Mouse (Mus musculus): ENCODE data around the gene Pycr1. TPM values are rescaled to one million over a fixed set of nuclear protein-coding genes. Genes with fewer than 3 reads are reported as not detected.
A peak's percentile ranks its signal among the peaks of the same experiment; 100 is the strongest.

Gene Pycr1
- total RNA-seq, 2 experiments from 2014 or later = 3.2 to 5.8 TPM

DNA sequence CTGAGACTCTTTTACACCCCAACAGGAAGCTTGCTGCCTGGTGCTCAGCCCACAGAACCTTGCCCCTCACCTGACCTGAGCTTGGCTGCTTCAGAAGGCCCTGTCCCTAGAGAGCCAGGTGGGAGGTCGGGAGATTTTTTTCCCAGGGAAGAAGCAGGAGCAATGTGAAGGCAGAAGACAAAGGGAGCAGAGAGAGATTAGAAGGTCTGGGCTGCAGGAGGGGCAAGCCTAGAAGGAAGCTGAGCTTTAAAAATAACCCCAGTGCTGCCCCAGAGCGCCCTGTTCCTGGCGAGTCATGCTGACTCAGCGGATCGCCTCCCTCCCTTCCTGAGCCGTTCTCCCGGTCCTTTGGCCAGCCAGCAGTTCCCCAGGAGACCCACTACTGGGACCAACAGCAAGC lies 13.7 kb downstream of the Pycr1 start:
- DNase-seq = peak; percentile 53 to 61
- intact Hi-C loops (cut with DNase I) = no loop called here

DNA sequence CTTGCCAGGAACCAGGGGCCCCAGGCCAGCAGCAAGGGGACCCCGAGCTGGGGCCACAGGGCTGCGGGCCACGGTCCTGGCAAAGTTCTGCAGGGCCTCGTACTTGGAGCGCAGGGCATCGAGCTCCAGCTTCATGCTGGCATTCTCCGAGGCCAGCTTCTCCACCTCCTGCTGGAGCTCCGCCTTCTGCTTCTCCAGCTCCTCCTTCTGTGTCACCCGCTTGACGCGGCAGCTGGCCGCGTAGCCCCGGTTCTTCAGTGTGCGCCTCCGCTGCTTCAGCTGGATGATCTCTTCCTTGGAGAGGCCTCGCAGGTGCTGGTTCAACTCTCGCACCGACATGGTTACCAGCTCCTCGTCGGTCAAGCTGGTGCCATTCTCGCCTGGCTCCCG lies 14.2 kb downstream of the Pycr1 start:
- DNase-seq = peak in 1 of 2 experiments; percentile 41
- intact Hi-C loops (cut with DNase I) = no loop called here

DNA sequence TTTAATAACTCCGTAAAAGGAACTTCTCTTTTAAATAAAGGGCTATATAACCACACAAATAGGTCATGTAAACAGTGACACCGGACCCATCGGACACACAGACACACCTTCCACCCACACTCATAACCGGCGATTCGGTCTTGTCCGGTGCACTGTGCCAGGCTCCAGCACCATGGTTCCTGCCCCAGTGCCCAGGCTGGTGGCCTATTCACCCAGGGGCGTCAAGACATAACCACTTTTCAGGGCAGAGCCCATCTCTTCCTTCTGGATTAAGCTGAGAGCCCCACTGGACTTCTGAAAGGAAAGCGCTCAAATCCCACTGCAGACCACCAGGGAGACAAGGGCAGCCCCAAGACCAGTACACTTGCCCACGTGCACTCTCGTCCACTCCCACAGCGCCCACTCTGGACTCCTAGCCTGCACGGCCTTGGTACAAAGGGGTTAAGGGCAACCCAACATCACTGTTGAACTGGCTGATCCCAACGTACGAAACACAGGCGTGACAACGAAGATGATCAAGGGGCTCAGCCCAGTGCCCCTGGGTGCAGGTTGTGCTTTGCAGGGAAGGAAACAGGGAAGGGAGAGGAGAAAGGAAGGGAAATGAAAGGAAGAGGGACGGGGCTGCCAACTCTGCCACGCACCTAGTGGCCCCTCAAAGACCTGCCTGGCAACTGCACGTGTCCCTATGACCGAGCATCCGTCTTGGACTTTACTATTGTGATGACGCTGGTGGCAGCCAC lies 14.8 kb downstream of the Pycr1 start:
- intact Hi-C loops (cut with DNase I) = no loop called here
- peak in 1 of 2 experiments; percentile 15 for DNase-seq

DNA sequence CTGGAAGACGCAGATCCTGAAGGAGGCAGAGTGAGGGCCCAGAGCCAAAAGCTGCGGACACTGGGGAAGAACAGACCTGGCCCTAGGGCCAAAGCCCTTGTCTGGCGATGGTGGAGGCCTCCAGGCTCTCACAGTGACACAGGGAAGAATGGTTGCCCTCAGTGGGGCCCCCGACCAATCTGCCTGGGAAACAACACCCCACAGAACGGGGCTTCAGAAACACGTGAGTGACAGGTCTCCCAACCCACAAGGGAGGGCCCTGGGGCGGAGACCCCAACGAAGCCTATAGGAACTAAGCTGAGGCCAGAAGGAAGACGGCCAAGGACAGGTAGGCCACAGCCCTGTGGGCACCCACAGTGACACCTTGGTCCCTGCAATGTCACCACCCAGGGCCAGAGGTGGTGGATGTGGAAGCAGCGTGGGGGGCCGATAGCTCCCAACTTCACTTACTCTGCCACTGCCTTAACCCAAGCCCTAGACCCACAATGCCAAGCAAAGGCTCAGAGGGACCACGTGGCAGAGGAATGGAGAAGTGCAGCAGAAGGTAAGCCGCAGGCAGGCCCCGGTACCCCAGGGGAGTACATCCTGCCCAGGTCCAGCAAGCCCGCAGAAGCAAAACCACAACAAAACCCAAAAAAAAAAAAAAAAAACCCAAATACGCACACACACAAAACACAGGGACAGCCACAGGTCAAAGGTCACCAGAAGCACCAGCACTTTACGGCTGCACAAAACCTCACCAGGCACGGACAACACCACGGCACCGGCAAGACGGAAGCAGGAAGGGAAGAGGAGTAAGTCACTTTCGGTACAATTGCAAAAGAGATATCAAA lies 15.9 kb downstream of the Pycr1 start:
- no peak for DNase-seq
- intact Hi-C loops (cut with DNase I) = no loop called here

DNA sequence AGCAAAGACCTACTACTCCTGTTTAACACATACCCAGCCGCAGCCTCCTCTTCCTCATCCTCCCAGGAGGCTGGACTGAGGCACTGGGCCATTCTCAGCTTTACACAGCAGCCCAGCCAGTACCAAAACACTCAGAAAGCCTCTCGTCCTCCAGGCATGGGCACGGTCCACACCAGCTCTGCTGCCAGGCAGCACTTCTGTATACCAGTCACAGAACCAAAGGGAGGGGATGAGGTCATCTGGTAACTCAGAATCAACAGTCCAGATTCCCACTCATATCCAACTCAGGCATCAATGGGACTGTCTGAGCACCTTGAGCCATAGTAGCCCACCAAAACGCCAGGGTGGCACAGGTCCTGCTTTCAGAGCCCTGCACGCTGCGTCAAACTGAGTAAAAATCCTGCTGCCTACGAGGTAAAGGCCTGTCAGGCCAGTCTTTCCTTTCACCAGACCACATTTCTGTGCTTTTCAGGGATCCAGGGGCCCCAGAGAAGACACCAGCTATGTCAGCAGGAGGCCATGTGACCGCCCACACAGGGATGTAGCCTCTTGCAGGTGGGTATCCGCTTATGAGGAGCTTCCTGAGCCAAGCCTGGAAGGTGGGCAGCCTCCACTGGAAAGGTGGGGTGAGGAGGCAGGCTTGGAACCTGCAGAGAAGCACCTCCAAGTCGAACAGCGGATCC lies 16.6 kb downstream of the Pycr1 start:
- intact Hi-C loops (cut with DNase I) = no loop called here
- DNase-seq = no peak

DNA sequence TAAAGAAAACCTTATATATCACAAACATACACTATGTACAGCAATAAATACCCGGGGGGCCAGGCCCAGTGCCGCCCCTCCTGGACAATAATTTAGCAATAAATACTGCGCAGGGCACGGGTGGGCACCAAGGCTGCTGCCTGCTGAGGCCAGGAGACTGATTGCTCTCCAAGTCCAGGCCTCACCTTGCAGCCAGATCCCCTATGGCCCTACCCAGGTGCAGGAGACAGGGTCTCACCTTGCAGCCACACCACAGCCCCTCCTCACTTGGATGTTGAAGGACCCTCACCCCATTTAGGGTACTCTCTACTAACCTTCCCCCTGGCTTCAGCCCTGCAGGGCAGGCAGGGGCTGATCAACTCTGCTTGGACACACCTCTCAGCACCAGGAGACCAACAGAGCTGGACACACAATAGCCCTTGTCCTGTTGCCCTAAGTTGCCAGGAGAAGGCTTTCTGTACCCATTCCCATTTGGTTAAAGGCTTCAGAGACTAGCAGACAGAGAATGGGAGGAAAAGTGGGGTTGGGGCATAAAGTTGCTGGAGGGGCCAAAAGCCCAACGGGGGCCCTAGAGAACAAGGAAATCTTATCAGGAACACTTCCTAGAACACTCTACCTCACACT lies 18.3 kb downstream of the Pycr1 start, which contains the start of gene Sirt7:
Gene Sirt7, minus strand, starts transcription at position 89 of the 624 bp plus-strand sequence.
- intact Hi-C loops (cut with DNase I) = no loop called here
- peak in 1 of 2 experiments; percentile 13 for DNase-seq

DNA sequence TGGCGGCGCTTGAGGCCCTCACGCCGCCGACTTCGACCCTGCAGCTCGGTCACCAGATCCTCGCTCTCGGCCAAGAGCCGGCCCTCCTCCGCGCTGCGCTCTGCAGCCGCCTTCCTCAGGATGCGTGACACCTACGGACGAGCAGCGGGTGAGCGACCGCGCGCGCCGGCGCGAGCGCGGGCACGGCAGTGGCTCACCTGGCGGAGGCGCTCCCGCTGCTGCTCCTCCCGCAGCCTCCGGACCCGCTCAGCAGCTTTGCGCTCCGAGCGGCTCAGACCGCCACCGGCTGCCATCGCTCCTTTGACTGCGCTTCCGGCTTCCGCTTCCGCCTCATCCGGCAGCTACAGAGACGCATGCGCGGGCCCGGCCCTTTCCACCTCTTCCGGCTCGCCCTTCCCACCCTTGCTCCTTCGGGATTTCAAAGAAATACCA lies 18.9 kb downstream of the Pycr1 start:
- intact Hi-C loops (cut with DNase I) = loop anchor here (1.0 kb wide), 1 partner anchor 88 kb away; no protein-coding TSS in a partner anchor

DNA sequence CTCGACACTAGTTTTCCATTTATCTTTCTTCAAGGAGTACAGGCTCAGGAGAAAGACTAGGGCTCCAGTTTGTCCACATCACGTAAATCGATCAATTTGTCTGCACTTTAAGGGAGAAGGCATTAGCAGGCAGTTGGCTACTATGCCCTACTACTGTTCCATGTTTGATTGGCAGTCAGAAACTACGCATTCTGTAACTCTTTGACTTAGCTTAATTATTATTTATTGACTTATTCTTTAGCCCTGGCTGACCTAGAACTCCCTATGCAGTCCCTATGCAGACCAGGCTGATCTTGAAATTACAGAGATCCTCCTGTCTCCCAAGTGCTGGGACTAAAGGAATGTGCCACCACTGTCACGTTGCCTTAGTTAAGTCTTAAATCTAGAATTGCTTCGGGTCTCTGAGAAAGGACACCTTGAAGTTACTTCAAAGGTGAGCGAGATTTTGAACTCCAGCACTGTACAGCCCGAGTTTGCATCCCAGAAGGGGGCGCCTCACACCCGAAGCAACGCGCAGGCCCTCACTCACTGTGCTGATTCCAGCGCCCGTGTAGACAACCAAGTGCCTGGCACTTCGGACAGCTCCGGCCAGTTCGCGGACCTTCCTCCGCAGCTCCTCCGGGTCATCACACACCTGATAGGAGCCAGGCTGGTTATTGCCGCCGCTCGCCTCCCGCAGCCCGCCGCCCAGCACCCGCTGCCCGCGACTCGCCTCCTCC lies 19.4 kb downstream of the Pycr1 start:
- intact Hi-C loops (cut with DNase I) = loop anchor here (1.0 kb wide), 1 partner anchor 88 kb away; no protein-coding TSS in a partner anchor
- peak in 1 of 2 experiments; percentile 60 for DNase-seq

More for the DNA sequence above, 18.9 kb downstream of the Pycr1 start:
- peak; percentile 73 to 80 for DNase-seq

DNA sequence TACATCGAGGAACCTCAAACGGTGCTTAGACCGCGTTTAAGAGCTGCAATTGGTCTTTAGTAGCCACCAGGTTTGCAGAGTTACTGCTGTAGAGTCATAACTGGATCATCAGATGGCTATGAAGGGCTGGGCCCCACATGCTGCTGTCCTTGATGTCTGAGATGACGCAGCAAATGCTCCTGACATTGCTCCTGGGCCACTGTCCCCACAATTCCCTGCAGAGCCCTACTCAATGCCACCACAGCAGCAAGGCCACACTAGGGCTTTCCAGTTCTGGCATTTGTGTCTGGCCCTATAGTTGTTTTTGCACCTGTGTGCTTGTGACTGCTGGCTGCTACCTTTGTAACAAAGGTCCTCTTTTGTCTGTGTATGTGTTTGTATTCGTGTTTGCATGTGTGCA lies 20.8 kb downstream of the Pycr1 start:
- intact Hi-C loops (cut with DNase I) = no loop called here
- no peak for DNase-seq

DNA sequence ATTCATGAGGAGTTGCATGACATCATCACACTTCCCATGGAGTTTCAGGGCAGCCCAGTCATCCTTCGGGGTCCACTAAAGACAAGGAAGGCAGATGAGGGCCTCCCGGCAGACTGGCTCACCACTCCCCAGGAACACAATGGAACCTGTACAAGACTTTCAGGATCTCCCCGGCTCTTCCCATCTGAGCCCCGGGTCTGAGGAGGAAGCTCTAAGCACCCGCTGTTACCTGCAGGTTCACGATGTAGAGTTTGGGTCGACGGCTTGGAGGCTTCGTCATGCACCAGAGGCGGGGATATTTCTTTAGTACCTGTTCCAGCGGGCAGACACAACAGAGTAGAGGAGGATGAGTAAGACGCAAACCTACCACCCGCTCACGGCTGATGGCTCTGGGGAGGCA lies 23.4 kb downstream of the Pycr1 start:
- no peak for DNase-seq
- intact Hi-C loops (cut with DNase I) = no loop called here

DNA sequence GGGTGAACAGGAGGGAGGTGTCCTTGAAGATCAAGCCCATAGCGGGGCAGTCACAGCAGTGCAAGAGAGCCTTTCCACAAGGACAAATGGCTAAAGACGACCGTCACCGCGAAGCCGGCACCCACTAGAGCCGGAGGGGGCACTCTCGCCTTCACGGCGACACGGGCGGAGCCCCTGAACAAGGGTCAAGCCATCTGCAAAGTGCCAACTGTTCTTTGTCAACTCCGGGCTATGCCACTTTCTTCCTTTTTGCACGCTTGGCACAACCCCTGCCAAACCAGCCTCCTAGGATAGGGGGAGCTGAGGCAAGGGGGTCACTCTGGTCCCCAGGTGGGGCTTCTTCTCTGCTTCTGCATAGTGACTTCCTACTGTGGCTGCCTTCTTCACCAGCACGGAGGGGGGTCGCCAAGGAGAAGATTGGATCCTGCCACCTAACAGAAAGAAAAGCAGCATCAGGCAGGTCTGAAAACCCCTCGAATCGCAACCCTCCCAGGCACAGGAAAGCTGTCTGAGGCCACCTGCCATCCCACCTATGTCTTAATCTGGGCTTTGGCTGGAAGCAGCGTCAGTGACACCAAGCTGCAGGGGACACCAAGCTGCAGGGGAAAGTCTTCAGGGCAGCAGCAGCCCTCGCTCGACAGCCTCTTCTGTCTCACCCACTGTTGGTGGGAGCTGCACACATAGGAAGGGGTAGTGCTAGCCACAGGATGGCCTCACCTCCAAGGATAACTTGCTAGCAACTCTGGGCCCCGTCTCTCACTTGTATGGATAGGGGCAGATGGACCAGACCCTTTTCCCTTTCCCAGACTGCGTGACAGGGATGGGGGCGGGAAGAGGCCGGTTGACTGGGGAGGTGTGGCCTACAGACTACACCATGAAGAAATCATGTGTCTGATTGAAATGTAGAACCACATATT lies 24.7 kb downstream of the Pycr1 start:
- DNase-seq = no peak
- intact Hi-C loops (cut with DNase I) = no loop called here

DNA sequence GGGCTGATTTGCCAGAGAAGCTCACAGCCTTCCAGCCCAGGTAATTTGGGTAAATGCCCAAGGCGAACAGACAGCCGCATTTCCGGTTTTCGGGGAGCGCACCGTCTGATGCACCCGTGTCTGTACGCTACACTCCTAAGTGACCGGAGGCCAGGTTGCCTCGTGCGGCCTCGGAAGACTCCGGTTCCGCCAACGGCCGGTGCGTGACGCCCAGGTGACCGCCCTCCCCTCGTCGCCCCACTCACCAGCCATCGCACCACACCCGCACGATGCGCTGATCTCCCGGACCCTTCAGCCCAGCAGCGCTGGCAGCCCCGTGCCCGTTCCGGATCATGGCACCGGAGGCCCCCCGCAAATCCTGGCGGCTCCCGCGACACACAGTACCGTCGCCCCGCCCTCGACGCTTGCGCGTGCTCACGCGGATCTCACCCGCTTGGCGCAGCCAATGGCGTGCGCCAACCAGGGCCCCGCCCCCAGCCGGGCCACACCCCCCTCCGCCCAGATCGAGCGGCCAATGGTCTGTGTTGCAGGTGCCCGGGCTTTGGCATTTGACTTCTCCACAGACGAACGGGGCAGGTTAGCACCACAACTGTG lies 26.0 kb downstream of the Pycr1 start, which contains the start of gene Pcyt2:
Gene Pcyt2, minus strand, starts transcription at position 418 of the 594 bp plus-strand sequence.
- DNase-seq = peak; percentile 85 to 90
- intact Hi-C loops (cut with DNase I) = no loop called here

DNA sequence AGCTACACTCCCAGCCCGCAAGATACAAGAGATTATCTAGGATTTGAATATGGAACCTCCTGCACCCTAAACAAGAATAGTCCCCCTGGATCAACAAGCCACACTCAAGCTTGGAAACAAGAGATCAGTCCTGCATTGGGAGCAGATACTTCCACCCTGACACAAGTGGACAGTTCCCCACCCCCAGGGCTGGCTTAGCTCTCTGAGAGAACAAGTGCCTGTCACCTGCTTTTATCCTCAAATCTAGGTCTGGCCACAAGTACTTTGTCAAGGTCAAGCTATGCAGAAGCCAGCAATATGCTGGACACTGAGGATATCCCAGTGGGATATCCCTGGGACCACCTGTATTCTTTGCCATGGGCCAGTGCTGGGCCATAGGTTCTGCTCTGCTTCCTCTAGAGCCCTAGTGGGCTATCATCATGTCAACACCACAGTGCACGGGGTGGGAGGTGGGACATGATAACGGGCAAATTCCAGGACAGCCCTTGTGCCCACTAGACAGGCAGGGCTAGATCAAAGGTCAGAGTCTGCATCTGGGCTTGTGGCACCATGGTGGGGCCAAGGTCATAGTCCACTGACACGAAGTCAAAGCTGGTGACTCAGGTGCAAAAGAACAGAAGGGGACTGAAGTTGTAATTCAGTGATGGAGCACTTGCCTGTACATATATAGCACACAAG lies 26.8 kb downstream of the Pycr1 start:
- no peak for DNase-seq
- intact Hi-C loops (cut with DNase I) = no loop called here

DNA sequence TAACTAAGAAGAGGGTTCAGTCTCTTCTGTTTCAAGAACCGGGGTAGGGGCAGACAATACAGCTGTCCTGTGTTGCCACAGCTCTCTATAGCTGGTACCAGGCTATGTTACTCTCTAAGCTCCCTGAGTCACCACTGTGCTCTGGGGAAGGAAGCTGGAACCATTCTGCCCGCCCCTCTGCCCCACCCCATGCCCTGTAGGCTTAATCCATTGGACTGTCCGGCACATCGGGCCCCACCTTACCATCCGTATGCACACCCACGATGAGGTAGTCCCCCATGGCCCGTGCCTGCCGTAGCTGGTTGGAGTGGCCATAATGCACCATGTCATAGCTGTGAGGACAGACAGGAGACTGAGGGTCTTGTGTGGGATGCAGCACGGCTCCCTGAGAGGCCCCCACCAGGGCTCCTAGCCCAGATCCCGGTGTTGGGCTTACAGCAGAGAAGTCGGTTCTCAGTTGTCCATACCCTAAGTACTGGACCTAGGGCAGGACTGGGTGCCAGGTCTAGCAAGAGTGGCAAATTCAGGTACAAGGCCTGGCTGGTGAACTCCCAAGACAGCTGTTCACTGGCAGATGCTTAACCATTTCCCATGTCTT lies 27.9 kb downstream of the Pycr1 start:
- intact Hi-C loops (cut with DNase I) = no loop called here
- no peak for DNase-seq

DNA sequence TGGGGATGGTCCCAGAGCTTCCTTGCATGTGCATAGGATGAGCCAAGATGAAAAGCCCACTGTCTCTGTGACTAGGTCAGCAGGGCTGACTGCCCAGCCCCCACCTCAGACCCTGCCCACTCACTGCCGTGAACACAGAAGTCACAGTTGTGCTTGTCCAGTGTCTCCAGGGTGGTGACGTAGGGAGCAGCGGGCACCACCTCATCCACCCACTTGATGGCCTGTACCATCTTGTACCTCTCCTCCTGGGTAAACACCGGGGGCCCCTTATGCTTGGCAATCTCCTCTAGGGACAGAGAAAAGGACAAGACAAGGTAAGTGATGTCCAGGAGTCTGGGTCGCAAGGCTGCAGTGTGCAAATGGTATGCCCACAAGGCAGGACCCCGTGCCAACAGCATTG lies 28.4 kb downstream of the Pycr1 start:
- no peak for DNase-seq
- intact Hi-C loops (cut with DNase I) = no loop called here

DNA sequence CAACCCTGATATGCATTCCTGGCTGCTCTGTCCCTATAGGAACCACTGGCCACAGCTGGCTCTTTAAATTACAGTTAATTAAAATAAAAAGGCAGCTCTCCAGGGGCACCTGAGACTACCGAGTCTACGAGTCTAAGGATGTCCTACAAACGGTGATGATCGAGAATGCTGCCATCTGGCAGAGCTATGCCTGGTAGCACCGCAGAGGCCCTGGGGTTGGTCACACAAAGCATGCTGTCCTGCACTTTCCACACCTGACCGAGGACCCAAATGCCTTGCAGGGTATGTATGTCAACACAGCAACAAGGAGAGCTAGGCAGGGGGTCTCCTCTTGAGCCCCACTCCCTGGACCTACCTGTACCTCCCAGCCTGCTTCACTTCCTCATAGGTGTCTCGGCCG lies 29.6 kb downstream of the Pycr1 start:
- no peak for DNase-seq
- intact Hi-C loops (cut with DNase I) = loop anchor here (5.0 kb wide), 2 partner anchors 37 to 122 kb away; partner anchors contain the start of gene Slc25a10

DNA sequence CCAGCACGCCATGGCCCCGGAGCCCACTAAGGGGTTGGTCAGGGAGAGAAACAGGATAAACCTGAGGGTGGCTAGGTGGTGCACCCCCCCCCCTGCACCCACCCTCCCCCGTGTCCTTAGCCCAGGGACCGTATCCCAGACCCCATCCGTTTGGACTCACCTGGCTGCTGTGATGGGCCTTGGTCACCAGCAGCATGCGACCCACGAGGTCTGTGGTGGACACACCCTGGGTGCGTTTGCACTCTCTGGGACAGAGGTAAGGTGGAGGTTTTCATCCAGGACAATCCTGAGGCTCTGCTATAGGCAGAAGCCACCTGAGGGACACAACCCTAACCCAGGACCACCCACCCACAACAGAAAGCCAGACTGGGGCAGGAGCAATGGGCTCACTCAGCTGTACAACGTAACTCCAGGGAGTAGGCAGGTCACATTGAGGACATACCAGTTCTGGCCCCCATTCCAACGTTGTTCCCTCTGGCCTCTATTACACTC lies 30.0 kb downstream of the Pycr1 start:
- intact Hi-C loops (cut with DNase I) = loop anchor here (5.0 kb wide), 2 partner anchors 36 to 121 kb away; partner anchors contain the start of gene Slc25a10
- DNase-seq = no peak
